Mouse (Mus musculus) gastrocnemius, postnatal 14 days (tissue): ENCODE results near the gene Sh3d19. TPM values are rescaled to one million over a fixed set of nuclear protein-coding genes. Genes with fewer than 3 reads are reported as not detected.
"Not testable (repeated sequence)": the region's sequence is repeated elsewhere in the genome, so short reads cannot be mapped to it uniquely, and the experiment has no call there.

Experiments used
- DNase-seq: peaks from one replicate; pipeline ENCODE4 v3.0.0; 2021; ENCODE audit warnings: mixed read lengths
- intact Hi-C: fragments of 180-260 bp; cut with DNase I; formaldehyde crosslinking; loops from one replicate; pipeline ENCODE4 v1.15.1; 2025; ENCODE audit warnings: low total_unique reads
- total RNA-seq, 2 experiments: library from RNA; stranded (reverse); gene quantifications; 2 replicates each; pipeline ENCODE4 v1.2.3; 2021

The Sh3d19 gene
- total RNA-seq, 2 experiments from 2014 or later = 23.1 to 23.2 TPM

GRCm38 (mm10) chr3:85971599-85971975, 678 bp downstream of the Sh3d19 start:
- no peak for DNase-seq
- intact Hi-C loops = loop anchor here (10.0 kb wide), 1 partner anchor 63 kb away; no protein-coding TSS in a partner anchor

DNA sequence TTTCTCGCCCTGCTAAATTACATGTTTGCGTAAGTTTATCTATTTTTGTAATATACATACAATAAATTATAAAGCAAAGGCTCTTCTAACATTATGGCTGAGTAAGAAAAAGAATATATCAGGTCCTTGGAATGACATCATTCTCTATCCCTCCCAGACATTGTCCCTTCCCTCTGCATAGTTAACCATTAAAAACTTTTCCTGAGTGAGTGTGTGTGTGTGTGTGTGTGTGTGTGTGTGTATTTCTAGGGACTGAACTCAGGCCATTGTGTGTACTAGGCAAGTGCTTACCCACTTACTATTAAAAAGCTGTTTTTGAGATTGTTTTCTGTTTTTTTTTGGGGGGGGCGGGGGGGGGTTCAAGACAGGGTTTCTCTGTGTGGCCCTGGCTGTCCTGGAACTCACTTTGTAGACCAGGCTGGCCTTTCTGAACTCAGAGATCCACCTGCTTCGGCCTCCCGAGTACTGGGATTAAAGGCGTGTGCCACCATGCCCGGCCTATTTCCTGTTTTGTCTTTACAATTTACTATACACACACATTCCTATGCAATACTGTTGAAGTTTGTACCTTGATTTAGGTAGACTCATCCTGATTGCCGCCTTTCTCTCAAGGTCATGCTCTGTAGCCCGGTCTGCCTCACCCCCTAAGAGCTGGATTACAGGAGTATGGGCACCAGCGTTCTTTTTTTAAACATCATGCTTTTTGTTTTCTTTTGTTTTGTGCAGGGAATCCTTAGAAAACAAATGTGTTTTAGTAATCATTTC, 2.6 kb downstream of the Sh3d19 start:
- DNase-seq = no peak
- intact Hi-C loops = loop anchor here (10.0 kb wide), 1 partner anchor 61 kb away; no protein-coding TSS in a partner anchor

- DNase-seq = no peak
- intact Hi-C loops = loop anchor here (10.0 kb wide), 1 partner anchor 60 kb away; no protein-coding TSS in a partner anchor
Observed at GRCm38 (mm10) chr3:85974451-85974850, 3.5 kb downstream of the Sh3d19 start.

- no peak for DNase-seq
- intact Hi-C loops = no loop called here
Observed at GRCm38 (mm10) chr3:85980036-85980435, 9.1 kb downstream of the Sh3d19 start.

GRCm38 (mm10) chr3:85981761-85982160, 10.9 kb downstream of the Sh3d19 start:
- DNase-seq, intact Hi-C loops: not testable (repeated sequence)

DNA sequence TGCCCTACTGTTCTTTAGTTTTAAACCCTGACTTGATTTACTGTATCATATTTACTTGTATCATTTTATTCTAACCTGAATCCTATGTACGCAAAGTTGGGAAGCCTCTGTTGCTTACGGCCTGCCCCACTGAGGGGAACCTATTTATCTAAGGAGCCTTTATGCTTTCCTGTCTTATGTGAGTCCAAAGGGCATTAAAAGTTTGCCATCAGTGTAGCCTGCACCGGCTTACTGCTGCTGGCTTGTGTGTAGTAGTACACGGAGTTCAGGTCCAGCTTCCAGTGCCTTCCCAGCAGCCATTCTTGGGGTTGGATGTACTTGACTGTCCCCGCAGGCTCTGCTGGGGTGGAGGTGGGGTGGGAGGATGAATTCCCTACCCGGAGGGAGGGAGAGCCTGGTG, 13.6 kb downstream of the Sh3d19 start:
- no peak for DNase-seq
- intact Hi-C loops = no loop called here

DNA sequence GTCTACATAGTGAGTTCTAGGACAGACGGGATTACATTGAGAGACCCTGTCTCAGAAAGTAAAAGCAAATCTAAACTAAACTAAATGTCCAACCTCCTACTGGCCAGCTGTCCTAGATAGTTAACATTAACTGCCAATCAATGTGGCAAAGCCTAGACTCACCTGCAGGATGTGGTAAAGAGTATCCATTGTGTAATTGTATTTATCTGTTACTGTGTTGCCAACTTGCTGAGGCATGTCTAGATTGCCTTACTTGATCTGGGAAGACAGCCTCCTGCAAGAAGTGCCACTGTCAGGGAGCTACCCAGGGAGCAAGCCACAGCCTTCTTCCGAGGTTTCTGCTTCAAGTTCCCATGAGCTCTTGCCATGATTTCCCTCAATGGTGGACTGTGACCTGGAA, 16.3 kb downstream of the Sh3d19 start:
- intact Hi-C loops = no loop called here

DNA sequence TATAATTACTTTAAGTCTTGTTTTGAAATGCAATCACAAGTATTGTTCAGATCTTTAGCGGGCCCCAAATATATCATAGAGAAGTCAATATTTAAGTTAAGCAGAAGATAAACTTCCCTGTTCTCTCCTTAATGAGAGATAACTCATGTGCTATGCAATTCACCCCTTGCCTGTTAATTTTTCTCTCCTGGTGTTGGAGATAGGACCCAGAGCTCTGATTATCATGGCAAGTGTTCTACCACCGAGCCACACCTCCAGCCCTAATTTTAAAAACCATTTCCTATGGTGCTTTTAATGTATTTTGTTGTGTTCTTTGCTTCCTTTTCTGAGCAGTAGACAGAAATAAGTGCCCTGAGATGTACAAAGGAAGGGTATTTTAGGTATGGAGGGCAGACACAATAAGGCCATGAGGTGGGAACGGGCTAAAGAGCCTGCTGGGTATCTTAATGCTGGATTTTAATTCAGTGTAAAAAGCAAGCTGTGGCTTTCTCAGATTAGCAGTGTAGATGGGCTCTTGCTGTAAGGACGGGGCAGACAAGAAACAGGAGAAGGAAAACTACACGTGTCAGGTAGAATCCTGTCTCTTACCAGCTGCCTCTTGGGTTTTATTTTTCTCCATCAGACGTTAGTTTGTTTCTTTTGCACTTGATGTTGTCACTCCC, 20.4 kb downstream of the Sh3d19 start:
- intact Hi-C loops = no loop called here
- DNase-seq = no peak

More for the DNA sequence above, 16.3 kb downstream of the Sh3d19 start:
- no peak for DNase-seq

GRCm38 (mm10) chr3:85991802-85992156, 20.9 kb downstream of the Sh3d19 start:
- intact Hi-C loops = no loop called here
- no peak for DNase-seq

- DNase-seq = no peak
- intact Hi-C loops = no loop called here
Observed at GRCm38 (mm10) chr3:85993744-85994143, 22.8 kb downstream of the Sh3d19 start.

DNA sequence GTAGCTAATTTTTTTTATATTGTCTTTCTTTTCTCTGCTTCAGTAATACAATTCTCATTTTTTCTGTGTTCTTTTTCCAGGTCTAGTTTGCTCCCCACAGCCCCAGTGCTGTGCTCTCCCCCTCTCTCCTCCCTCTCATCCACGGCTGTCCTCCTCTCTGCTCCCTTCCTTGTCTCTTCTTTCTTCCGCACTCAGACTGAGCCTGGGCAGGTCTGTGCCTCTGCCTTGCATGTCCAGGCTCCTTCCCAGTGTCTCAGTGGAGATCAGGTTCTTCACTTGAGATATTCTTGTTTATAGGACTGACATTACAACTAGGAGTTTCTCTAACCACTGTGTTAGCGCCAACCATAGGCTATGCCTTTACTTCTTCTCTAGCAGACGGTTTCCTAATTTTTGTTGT, 23.7 kb downstream of the Sh3d19 start:
- intact Hi-C loops = no loop called here

DNA sequence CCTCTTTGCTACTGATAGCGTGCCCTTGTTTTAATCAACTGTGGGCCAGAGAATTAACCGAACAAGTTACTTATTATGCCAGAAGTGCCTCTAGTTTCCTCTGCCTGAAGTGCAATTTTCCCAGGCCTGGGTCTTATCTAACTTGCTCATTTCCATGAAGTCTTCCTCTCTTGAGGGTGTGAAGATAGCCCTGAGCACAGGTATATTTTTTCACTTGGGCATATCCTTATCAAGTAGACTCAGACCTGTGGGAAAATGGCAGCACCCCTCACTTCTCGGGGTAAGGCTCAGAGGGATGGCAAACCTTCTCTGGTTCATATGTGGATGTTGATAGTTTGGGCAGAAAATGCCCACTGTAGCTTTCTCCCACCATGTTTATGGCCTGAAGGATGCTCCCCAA, 30.4 kb downstream of the Sh3d19 start:
- DNase-seq = no peak
- intact Hi-C loops = no loop called here

More for the DNA sequence above, 23.7 kb downstream of the Sh3d19 start:
- DNase-seq = no peak

GRCm38 (mm10) chr3:86002423-86002822, 31.5 kb downstream of the Sh3d19 start, which contains the start of gene Prss48:
Gene Prss48, minus strand, starts transcription at chr3:86002491.
- intact Hi-C loops = no loop called here
- no peak for DNase-seq

- intact Hi-C loops = no loop called here
- DNase-seq = no peak
Observed at GRCm38 (mm10) chr3:86002940-86003339, 32.0 kb downstream of the Sh3d19 start.

DNA sequence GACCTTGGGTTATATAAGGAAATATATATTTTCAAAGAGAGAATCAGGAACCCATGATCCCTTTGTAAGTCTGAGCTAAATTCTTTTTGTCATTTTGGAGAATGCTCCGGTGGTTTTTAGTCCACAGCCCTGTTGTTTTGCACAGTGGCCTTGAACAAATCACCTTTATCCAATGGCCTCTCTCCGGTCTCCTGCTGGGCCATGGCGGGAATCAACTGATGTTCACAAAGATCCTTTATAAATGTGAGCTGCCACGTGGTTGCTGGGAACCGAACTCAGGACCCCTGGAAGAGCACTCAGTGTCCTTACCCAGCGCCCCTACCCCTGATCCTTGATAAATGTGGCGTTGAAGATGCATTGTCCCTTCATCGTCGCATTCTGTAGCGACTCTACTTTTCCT, 33.8 kb downstream of the Sh3d19 start:
- DNase-seq = no peak
- intact Hi-C loops = no loop called here

GRCm38 (mm10) chr3:86010618-86011017, 39.7 kb downstream of the Sh3d19 start:
- intact Hi-C loops = no loop called here
- no peak for DNase-seq

DNA sequence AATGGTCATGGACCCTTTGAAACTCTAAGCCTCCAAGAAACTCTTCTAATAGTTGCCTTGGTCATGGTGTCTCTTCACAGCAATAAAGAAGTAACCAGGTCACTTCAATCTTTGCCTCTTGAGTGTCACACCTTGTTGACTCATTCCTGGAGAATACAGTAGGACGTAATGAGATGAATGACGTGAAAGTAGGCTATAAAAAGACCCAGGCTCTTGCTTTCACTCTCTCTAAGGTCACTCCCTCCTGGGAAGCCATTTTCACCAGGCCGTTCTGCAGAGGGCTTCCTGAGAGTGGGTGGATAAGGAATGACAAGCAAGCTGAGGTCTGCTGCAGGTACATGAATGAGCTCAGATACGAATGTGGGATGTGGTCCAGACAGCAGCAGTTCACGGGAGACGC, 40.5 kb downstream of the Sh3d19 start:
- no peak for DNase-seq
- intact Hi-C loops = no loop called here

GRCm38 (mm10) chr3:86011833-86012232, 40.9 kb downstream of the Sh3d19 start:
- DNase-seq = no peak
- intact Hi-C loops = no loop called here

GRCm38 (mm10) chr3:86013837-86014236, 42.9 kb downstream of the Sh3d19 start:
- DNase-seq = no peak
- intact Hi-C loops = no loop called here

- no peak for DNase-seq
- intact Hi-C loops = no loop called here
Observed at GRCm38 (mm10) chr3:86016965-86017364, 46.1 kb downstream of the Sh3d19 start.

DNA sequence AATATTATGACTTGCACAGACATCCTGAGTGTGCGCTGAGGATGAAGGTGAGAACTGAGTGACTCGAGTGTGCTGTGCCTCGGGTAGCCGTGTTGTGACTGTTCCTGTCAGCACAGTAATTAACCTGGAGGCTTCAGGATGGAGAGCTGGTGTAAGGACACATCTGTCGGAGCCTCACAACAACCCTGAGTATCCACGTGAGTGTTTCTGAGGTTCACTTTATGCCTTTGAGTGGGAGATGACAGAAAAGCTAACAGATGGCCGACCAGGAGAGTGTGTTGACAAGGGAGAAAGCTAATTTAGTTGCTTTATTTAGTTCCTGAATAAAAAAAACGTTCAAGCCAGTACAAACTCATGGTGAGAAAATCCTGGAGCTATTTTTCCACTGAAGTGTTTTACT, 46.6 kb downstream of the Sh3d19 start:
- no peak for DNase-seq
- intact Hi-C loops = no loop called here
